Mouse (Mus musculus): Measurements from ENCODE around the gene Mitf.

The Mitf gene

DNA sequence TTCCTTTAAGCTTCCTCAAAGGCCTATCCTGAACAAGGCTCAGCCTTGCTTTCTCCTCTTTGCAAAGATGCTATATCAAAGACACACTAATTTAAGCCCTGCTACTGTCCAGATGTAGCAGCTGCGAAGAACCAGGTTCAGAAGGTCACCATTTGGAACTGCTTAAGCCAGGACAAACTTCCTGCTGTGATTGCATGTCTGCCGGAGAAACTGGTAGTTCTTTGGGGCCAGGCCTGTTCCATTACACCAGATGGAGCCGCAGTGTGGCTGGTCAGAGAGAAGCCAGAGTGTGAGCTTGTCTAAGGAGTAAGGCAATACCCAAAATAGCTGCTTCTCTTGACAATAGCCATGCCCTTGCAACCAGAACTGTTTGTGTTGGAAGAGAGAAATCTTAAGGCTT, 75.1 kb downstream of the Mitf start:
- DNase-seq (ENCODE audit: low spot score), result no peak

- DNase-seq (ENCODE audit: low spot score), result no peak
These were observed 76.1 kb downstream of the Mitf start for GRCm38 (mm10) chr6:97882931-97883330.

- no peak for DNase-seq (ENCODE audit: low spot score)
These were observed 76.6 kb downstream of the Mitf start for GRCm38 (mm10) chr6:97883496-97883895.

DNA sequence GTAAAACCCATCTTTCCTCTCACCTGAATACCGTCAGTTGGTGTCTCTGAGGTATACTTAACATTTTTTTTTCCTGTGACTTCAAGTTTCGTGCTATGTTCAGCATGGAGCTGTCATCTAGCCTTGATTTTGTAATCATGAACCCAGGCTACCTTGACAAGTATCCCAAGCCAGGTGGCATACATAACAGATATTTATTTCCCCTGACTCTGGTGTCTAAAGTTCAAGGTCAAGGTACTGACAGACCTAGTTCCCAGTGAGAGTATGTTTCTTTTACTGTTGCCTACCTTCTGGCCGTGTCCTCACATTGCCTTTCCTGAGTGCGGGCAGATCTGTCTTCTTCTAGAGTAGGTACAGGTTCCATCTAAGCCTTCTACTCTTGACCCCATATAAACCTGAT, 78.1 kb downstream of the Mitf start:
- no peak for DNase-seq (ENCODE audit: low spot score)

DNA sequence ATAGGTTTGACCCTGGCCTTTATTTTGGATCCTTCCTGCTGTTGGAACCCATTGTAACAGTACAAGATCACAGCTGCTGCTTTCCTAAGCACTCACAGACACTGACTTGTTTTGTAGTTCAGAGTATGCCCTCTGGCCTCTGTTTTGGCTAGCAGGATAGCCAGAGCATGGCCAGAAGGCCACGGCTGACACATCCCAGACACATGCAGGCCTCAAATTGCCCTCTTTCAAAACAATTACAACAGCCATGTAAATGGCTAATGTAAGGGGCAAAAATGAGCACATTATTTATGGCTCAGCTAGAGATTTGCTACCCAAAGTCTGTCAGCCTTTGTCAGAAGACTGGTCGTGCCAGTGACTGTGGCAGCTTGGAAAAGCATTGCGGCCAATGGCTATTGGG, 78.8 kb downstream of the Mitf start:
- DNase-seq (ENCODE audit: low spot score), result no peak

DNA sequence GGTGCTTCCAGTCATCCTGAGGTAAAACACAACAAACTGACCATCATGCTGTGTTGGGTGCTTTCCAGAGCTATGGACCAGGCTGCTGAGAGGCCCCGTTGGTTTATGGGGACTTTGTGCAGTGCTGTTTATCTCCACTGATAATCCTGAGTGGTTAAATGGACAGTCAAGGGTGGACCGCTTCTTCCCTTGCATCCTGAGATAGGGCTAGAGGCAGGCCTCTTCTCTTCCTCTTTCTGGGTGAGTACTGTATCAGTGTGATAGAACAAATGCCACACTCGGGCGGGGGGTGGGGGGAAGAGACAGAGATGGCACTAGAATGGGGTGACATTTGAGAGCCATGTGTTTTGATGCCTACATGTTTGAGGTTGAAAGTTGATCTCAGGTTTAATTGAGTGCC, 81.0 kb downstream of the Mitf start:
- DNase-seq (ENCODE audit: low spot score), result no peak

GRCm38 (mm10) chr6:97888596-97888995, 81.7 kb downstream of the Mitf start:
- DNase-seq (ENCODE audit: low spot score), result no peak

DNA sequence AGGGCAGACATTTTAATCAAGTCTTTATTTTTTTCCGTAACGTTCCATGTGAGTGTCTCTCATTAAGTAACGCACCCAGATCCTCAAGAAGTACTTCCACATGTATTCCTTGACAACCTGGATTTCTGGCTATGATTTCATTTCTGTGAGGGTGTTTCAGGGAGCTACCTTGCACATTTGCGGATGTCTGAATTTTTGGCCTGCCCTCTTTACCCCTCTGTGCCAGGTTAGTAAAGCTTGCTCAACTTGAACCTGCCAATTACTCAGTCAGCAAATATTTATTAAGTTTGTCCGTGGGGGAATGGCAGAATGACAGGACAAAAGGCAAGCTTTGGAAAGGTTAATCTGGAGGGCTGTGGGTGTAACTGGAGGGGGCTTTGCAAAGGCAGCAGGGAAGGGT, 86.7 kb downstream of the Mitf start:
- no peak for DNase-seq (ENCODE audit: low spot score)

DNA sequence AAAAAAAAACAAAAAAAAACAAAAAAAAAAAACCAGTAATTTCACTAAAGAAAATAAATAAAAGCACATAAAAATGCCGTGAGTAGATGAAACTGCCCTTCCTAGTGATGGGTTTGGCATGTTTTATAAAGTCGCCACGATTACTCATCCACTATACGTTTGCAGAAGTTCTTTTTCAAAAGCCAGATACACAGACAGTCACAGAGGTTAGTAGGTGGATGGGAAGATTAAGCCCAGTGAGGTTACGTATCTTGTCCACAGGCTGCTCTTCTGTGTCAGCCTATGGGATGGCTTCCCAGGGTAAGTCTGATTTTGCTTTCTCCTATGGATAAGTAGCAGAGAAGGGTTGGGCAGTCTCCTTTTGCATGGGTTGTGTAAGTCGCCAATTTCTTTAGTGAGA, 90.3 kb downstream of the Mitf start:
- no peak for DNase-seq (ENCODE audit: low spot score)

DNA sequence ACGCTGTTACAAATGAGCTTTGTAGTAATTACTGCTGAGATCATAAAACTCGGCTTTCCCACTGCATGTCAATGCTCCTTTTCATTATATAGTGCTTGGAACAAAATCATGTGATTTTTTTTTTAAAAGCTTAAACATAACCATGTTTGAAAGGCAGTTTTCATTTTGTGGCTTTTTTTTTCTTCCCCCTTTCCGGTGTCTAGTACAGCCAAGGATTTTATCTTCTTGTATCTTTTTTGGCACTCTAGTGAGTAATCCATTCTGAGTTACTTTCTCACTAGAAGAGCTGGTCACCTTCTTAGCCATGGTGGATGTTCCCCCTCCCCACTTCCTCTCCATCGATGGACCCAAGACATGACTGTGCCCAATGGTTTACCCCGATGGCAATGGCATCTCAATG, 91.2 kb downstream of the Mitf start:
- DNase-seq (ENCODE audit: low spot score), result no peak

DNA sequence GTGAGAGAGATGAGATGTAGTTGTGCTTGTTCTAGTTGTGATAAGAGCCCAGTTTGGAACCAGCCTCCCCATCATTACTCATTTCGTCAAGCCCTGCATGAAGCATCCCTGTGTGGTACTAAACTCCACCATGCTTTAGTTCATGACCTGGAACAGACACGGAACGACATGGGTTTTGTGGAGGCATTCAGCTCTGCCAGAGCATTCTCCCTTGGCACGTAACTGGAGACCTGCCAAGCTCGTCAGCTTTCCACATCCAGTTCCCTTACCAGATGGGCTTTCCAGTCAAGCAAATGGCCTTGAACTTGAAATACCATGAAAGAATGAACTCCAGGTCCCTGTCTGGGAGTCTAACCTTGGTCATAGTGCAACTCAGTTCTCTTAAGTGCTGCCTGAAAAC, 94.7 kb downstream of the Mitf start:
- no peak for DNase-seq (ENCODE audit: low spot score)

GRCm38 (mm10) chr6:97902205-97902604, 95.4 kb downstream of the Mitf start:
- DNase-seq (ENCODE audit: low spot score), result no peak

- no peak for DNase-seq (ENCODE audit: low spot score)
These were observed 107.9 kb downstream of the Mitf start for GRCm38 (mm10) chr6:97914768-97915167.

GRCm38 (mm10) chr6:97916386-97916903, 109.6 kb downstream of the Mitf start:
- DNase-seq (ENCODE audit: low spot score), result no peak

- no peak for DNase-seq (ENCODE audit: low spot score)
These were observed 111.2 kb downstream of the Mitf start for GRCm38 (mm10) chr6:97918051-97918450.

DNA sequence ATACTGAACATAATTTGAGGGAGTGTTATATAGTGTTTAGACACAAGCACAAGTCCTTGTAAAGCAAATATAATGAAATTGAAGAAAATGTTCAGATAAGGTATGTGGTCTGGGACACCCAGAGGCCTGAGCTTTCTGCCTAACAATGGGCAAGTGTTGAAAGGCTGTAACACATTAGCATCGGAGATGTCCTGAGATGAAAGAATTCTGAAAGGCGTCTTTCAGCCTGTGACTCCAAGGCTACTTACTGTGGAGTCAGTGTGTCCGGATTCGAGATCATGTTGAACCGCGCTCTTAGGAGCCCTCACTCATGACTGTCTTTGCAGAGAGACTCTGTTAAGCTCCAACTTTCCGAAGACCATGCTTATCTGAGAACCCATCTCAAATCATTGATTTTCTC, 111.6 kb downstream of the Mitf start:
- no peak for DNase-seq (ENCODE audit: low spot score)

DNA sequence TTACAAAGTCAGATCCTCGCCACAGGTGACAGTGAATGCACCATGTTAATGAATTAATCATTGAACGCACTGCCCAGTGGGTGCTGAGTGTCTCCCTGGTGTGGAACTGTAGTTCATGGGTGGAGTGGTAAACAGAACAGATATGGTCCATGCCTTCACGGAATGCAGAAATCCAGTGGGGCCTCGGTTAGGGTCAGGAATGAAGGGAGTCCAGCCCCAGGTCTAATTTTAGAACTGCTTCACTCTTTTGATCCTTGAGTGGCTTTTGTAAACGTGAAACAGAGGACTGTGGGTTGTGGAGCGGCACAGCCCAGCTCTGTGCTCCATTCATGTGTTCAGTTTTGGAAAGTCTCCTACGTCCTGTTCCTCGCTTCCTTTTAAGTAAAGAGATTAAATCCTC, 112.4 kb downstream of the Mitf start:
- no peak for DNase-seq (ENCODE audit: low spot score)

DNA sequence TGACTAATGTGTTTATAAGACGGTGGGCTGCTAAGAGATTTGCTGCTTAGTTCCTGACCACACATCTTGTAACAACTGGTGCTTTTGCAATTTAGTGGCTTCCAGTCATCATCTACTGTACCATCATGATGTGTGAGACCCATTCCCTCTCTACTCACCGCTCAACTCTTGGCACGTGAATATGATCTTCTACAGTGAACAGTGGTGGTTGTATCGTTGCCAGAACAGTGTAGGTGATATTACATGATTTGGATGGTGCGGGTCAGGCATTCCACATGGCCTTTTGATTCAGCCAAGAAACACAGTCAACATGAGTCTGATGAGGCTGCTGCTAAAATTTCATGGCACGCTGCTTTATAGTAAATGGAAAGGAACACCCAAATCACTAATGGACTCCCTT, 114.7 kb downstream of the Mitf start:
- no peak for DNase-seq (ENCODE audit: low spot score)

DNA sequence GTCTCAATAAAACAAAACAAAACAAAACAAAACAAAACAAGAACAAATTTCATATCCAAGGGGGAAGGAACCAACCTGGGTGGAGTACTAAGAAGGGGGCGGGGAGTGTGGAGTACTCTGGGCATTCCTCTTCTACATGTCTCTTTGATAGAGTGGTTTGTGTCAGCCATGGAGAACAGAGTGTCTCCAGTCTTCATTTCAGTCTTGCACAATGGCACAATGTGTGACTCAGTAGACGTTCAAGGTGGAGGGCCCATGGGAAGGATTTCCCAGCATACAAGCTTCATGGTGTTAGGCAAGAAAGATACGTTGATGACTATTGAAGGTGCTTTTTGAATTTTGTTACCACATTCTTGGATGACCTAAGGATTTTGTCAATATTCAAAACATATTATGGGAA, 117.4 kb downstream of the Mitf start:
- DNase-seq (ENCODE audit: low spot score), result no peak

GRCm38 (mm10) chr6:97929051-97929450, 122.2 kb downstream of the Mitf start:
- no peak for DNase-seq (ENCODE audit: low spot score)

DNA sequence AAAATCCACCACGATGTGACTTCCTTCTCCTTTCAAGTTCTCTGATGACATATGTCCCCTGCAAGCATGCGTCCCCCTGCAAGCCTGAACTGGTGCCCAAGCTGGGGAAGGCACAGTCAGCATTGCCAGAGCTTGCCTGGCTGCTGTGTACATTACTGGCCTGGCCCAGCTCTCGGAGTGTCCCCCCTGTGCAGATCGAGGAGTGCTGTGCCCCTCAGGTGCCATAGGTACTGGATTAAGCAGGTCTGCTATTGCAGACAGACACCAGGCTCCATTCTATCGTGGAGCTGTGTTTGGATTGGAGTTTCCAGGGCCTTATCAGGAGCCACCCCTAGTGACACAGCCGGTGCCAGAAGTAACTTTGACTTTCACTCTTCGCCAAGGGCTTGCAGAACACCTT, 122.6 kb downstream of the Mitf start:
- DNase-seq (ENCODE audit: low spot score), result peak; percentile 6

GRCm38 (mm10) chr6:97937139-97937538, 130.3 kb downstream of the Mitf start:
- DNase-seq (ENCODE audit: low spot score), result no peak

GRCm38 (mm10) chr6:97937897-97938614, 131.2 kb downstream of the Mitf start:
- no peak for DNase-seq (ENCODE audit: low spot score)

DNA sequence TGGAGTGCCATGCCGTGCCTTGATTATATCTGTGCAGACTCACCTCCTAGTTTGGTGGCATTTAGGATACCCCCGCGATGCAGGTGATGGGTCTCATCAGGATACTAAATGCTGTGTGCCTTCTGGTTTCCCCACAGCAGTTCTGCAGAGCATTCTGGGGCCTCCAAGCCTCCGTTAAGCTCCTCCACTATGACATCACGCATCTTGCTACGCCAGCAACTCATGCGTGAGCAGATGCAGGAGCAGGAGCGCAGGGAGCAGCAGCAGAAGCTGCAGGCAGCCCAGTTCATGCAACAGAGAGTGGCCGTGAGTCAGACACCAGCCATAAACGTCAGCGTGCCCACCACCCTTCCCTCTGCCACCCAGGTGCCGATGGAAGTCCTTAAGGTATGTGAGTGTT, 134.1 kb downstream of the Mitf start:
- DNase-seq (ENCODE audit: low spot score), result no peak

All from urinary bladder, postnatal 14 days (tissue).